Mouse (Mus musculus): ENCODE measurements around the gene Dusp18.
A peak's percentile ranks its signal among the peaks of the same experiment; 100 is the strongest.

DNA sequence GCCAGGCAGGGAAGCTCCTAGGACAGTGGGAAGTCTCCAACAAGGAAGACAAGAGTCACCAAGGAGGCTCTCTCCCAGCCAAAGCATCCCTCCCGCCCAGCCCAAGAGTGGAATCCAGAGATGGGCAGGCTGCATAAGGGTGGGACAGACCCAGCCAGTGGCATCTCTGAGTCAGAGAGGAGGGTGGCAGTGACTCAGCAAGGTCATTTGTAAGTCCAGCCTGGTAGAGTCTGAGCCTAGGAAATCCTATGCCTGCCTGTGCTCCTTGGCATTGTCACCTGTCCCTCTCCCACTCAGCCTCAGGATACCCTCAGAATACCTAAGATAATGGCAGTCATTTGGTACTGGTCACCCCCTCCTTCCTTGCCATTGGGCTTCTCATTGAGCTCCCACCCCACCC is 10.4 kb downstream of the Dusp18 start:
- TF ChIP-seq CTCF (IDR thresholded peaks at IDR 0.05; ENCODE audit: control insufficient read depth, insufficient read depth, insufficient read length) (no peak), MAX (IDR thresholded peaks at IDR 0.05) (peak; percentile 36)
